Mouse (Mus musculus): ENCODE measurements at regions not wholly inside any gene's neighbourhood (a gene's known extent, or its start where the extent isn't known, plus 50 kb on each side); places are given as distances from the start of the nearest gene placed in this dataset.

DNA sequence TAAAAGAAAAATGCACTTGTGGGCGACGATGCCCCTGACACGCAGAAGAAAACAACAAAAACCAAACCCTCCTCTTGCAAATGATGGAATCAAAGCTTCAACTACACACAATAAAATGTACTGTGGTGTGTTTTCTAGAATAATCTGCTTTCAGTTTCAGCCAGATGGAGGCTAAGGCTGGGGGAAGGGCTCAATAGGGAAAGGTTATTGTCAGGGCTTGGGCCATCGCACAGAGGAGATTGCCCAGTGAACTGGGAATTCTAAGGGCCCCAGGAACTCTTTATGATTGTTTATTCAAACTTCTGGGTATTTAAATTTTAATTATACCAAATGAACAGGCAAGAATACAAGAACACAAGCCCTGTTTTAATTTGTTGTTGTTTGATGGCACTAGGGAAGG lies 169.6 kb upstream of the Agap1 start:
- Histone ChIP-seq H3K27ac (no peak overlapping the region), H3K9me3 (ENCODE audit: control insufficient read depth, low read length) (no peaks in the 10 kb centered on the region), H3K4me1 (replicated peaks; ENCODE audit: control insufficient read depth in 2 of 2, insufficient read depth in 2 of 2, low read length in 1 of 2) (peaks cover 0 to 2% of the 10 kb centered on the region in 2 experiments; a peak in 1 of 4 replicates), H3K4me2 (ENCODE audit: low read depth) (no peak overlapping the region), H3K27me3 (ENCODE audit: control insufficient read depth, insufficient read depth, low read length) (no peaks in the 10 kb centered on the region), H3K36me3 (replicated peaks; ENCODE audit: control insufficient read depth, insufficient read depth, low read depth) (no peaks in the 10 kb centered on the region), H3K9ac (replicated peaks) (no peak overlapping the region), H3K4me3 (ENCODE audit: insufficient read depth in 1 of 2, low read depth in 2 of 2, low read length in 2 of 2) (no peak overlapping the region)
- TF ChIP-seq CTCF (IDR thresholded peaks at IDR 0.05; ENCODE audit: low read depth): no peak
- no peak for TF ChIP-seq EP300 (IDR thresholded peaks at IDR 0.05; ENCODE audit: low read depth)
- WGBS (ENCODE audit: insufficient replicate concordance): 72% methylated on average over 4 of the region's 4 CpGs
- DNase-seq (ENCODE audit: low read depth in 3 of 3, low spot score in 3 of 3) (no peak), ATAC-seq (ENCODE audit: insufficient read depth) (no peak)

DNA sequence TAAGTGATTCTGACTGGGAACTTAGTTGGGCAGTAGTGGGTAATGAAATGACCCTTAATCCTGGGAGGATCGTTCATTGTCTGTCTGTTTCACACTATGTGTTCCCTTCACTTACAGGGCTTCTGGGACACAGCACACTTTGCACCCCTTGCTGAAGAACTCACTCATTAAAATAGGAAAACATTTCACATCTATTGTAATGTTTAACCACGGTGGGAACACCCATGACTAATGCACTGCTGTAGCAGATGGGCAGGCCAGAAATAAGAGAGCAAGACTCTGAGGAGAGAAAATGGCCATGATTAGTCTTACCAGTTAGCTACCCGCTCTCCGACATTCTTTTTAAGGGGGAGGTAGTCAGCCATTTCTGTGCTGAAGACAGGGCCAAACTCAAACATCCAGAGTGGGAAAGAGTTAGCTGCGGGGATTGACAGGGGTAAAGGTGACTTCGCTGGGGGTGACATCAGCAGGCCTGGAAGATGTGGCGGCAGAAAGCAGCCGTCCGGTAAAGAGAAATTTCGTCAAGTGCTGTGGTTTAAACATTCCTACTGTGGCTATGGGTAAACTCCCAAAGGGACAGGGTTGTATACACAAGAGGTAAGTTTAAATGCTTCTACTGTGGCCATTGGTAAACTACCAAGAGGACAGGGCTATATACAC lies 167.3 kb upstream of the Agap1 start:
- no peaks in the 10 kb centered on the region for H3K36me3 ChIP-seq (replicated peaks; ENCODE audit: control insufficient read depth, insufficient read depth, low read depth)
- H3K4me1 ChIP-seq (replicated peaks; ENCODE audit: control insufficient read depth in 2 of 2, insufficient read depth in 2 of 2, low read length in 1 of 2): peaks cover 0 to 2% of the 10 kb centered on the region in 2 experiments; a peak in 1 of 4 replicates
- ATAC-seq (ENCODE audit: insufficient read depth) (no peak), DNase-seq (ENCODE audit: low read depth in 3 of 3, low spot score in 3 of 3) (no peak)
- H3K9me3 ChIP-seq (ENCODE audit: control insufficient read depth, low read length): no peaks in the 10 kb centered on the region
- no peak overlapping the region for H3K4me2 ChIP-seq (ENCODE audit: low read depth)
- no peaks in the 10 kb centered on the region for H3K27me3 ChIP-seq (ENCODE audit: control insufficient read depth, insufficient read depth, low read length)
- TF ChIP-seq EP300 (IDR thresholded peaks at IDR 0.05; ENCODE audit: low read depth) (no peak), CTCF (IDR thresholded peaks at IDR 0.05; ENCODE audit: low read depth) (no peak)
- no peak overlapping the region for H3K9ac ChIP-seq (replicated peaks)
- no peak overlapping the region for H3K27ac ChIP-seq
- 61% methylated on average over 10 of the region's 10 CpGs for WGBS (ENCODE audit: insufficient replicate concordance)
- no peak overlapping the region for H3K4me3 ChIP-seq (ENCODE audit: insufficient read depth in 1 of 2, low read depth in 2 of 2, low read length in 2 of 2)

DNA sequence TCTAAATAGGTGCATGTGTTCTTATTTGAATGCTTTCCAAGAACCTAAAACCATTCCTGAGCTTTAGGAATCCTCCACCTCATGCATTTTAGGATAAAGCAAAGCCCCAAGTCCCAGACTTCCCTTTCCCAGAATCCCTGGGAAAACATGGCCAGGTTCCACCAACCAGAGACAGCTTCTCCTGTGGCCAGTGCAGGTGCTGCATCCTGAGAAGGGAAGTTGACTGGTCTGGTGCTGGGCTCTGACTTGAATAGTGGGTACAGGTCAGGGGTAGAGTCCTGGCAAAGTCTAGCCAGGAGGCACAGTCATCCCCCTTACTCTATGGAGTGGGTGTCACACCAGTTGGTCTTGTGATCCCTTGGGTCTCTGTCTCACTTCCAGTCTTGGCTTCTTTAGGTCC lies 166.6 kb upstream of the Agap1 start:
- TF ChIP-seq CTCF (IDR thresholded peaks at IDR 0.05; ENCODE audit: low read depth) (no peak), EP300 (IDR thresholded peaks at IDR 0.05; ENCODE audit: low read depth) (no peak)
- Histone ChIP-seq H3K4me1 (replicated peaks; ENCODE audit: control insufficient read depth in 2 of 2, insufficient read depth in 2 of 2, low read length in 1 of 2) (peaks cover 0 to 2% of the 10 kb centered on the region in 2 experiments; a peak in 1 of 4 replicates), H3K36me3 (replicated peaks; ENCODE audit: control insufficient read depth, insufficient read depth, low read depth) (no peaks in the 10 kb centered on the region), H3K4me2 (ENCODE audit: low read depth) (no peak overlapping the region), H3K9me3 (ENCODE audit: control insufficient read depth, low read length) (no peaks in the 10 kb centered on the region), H3K27me3 (ENCODE audit: control insufficient read depth, insufficient read depth, low read length) (no peaks in the 10 kb centered on the region), H3K4me3 (ENCODE audit: insufficient read depth in 1 of 2, low read depth in 2 of 2, low read length in 2 of 2) (no peak overlapping the region), H3K27ac (no peak overlapping the region), H3K9ac (replicated peaks) (no peak overlapping the region)
- no peak for DNase-seq (ENCODE audit: low read depth in 3 of 3, low spot score in 3 of 3)
- ATAC-seq (ENCODE audit: insufficient read depth): no peak

DNA sequence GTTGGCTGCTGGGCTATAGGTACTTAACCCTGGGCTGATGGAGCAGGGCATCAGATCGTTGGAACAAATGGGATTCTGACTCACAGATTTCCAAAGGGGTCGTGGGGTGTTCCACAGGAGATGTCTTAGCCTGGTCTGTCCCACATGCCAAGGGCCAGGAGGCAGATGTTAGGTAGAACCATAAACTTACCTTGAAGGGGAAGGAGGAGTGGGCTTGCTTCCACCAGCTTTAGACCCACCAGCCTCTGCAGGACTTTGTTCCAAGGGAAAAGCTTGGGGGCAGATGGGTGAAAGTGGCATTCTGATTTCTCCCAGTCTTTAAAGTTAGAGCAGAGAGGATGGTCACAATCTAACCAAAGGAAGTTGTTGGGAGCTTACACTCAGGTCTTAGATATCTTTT lies 165.7 kb upstream of the Agap1 start:
- Histone ChIP-seq H3K36me3 (replicated peaks; ENCODE audit: control insufficient read depth, insufficient read depth, low read depth) (no peaks in the 10 kb centered on the region), H3K4me1 (replicated peaks; ENCODE audit: control insufficient read depth in 2 of 2, insufficient read depth in 2 of 2, low read length in 1 of 2) (peaks cover 0 to 2% of the 10 kb centered on the region in 2 experiments; a peak in 1 of 4 replicates), H3K9me3 (ENCODE audit: control insufficient read depth, low read length) (no peaks in the 10 kb centered on the region), H3K9ac (replicated peaks) (no peak overlapping the region), H3K27ac (no peak overlapping the region), H3K4me2 (ENCODE audit: low read depth) (no peak overlapping the region), H3K4me3 (ENCODE audit: insufficient read depth in 1 of 2, low read depth in 2 of 2, low read length in 2 of 2) (no peak overlapping the region), H3K27me3 (ENCODE audit: control insufficient read depth, insufficient read depth, low read length) (no peaks in the 10 kb centered on the region)
- DNase-seq (ENCODE audit: low read depth in 3 of 3, low spot score in 3 of 3) (no peak), ATAC-seq (ENCODE audit: insufficient read depth) (no peak)
- TF ChIP-seq CTCF (IDR thresholded peaks at IDR 0.05; ENCODE audit: low read depth) (no peak), EP300 (IDR thresholded peaks at IDR 0.05; ENCODE audit: low read depth) (no peak)
- 46% methylated on average over 2 of the region's 2 CpGs for WGBS (ENCODE audit: insufficient replicate concordance)

DNA sequence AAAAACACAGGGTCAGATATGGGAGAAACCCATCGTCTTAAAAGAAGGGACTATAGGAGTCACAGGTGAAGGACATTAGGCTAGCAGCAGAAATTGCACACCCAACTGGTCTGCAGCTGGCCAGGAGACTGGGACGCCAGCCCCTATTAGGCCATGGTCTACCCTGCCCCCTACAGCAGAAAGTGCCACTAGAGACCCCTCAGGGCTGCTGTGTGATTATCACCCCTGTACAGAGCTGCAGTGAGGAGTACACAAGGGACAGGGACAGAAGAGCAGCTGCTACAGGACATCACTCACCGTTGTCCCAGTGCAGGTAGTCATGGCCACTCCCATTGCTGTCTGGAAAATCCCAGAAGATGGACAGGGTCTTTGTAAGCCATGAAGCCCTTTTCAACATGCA lies 157.9 kb upstream of the Agap1 start:
- H3K9ac ChIP-seq (replicated peaks): no peak overlapping the region
- no peak overlapping the region for H3K4me3 ChIP-seq (ENCODE audit: insufficient read depth in 1 of 2, low read depth in 2 of 2, low read length in 2 of 2)
- no peak overlapping the region for H3K4me2 ChIP-seq (ENCODE audit: low read depth)
- no peak overlapping the region for H3K27ac ChIP-seq
- TF ChIP-seq CTCF (IDR thresholded peaks at IDR 0.05; ENCODE audit: low read depth): no peak
- TF ChIP-seq EP300 (IDR thresholded peaks at IDR 0.05; ENCODE audit: low read depth): no peak
- 58% methylated on average over 3 of the region's 3 CpGs for WGBS (ENCODE audit: insufficient replicate concordance)
- no peaks in the 10 kb centered on the region for H3K9me3 ChIP-seq (ENCODE audit: control insufficient read depth, low read length)
- H3K27me3 ChIP-seq (ENCODE audit: control insufficient read depth, insufficient read depth, low read length): no peaks in the 10 kb centered on the region
- no peaks in the 10 kb centered on the region for H3K4me1 ChIP-seq (replicated peaks; ENCODE audit: control insufficient read depth in 2 of 2, insufficient read depth in 2 of 2, low read length in 1 of 2)
- ATAC-seq (ENCODE audit: insufficient read depth) (no peak), DNase-seq (ENCODE audit: low read depth in 3 of 3, low spot score in 3 of 3) (no peak)
- no peaks in the 10 kb centered on the region for H3K36me3 ChIP-seq (replicated peaks; ENCODE audit: control insufficient read depth, insufficient read depth, low read depth)

Data from liver, embryonic 14.5 days (tissue).